8 mouse cellular contexts compared by ENCODE assay signal in genomic region chr15:84260123-84260822, GRCm38 (mm10). TPM values are rescaled to one million over a fixed set of nuclear protein-coding genes. Genes with fewer than 3 reads are reported as not detected.
DNase-seq lines count a peak whose midpoint lies in the region; ATAC-seq and TF ChIP-seq lines count a peak whose summit lies in the region.

No protein-coding gene starts in this region.

- no peak overlapping the region; the same call in 1 of the 2 replicates for H3K4me2 ChIP-seq in forebrain, embryonic 11.5 days (ENCODE audit: low read depth, low read length, severe bottlenecking)

- H3K9me3 ChIP-seq in E14TG2a.4 (ENCODE audit: low read length): no peaks in the 10 kb centered on the region
- no peaks in the 10 kb centered on the region for H3K9me3 ChIP-seq in forebrain, embryonic 11.5 days (ENCODE audit: control insufficient read depth, low read length)

- H3K4me1 ChIP-seq in E14TG2a.4 (replicated peaks; ENCODE audit: low read depth, low read length): peaks cover 67% of the 10 kb centered on the region
- H3K4me1 ChIP-seq in forebrain, embryonic 11.5 days (replicated peaks; ENCODE audit: control insufficient read depth, insufficient read depth, low read length): peaks cover 2% of the 10 kb centered on the region; the same call in 1 of the 2 replicates

- H3K27me3 ChIP-seq in E14TG2a.4 (ENCODE audit: insufficient read depth, low read length): no peaks in the 10 kb centered on the region
- 0 out of 2 replicates have a peak, but pooled peaks cover 2% of the 10 kb centered on the region for H3K27me3 ChIP-seq in forebrain, embryonic 11.5 days (ENCODE audit: control insufficient read depth, insufficient read depth, low read length)

- peak; percentile 75 for DNase-seq in brain, embryonic 18.5 days (ENCODE audit: low read depth, low spot score)
- DNase-seq in forebrain, embryonic 11.5 days (ENCODE audit: low spot score): peak; percentile 89
- peak; percentile 72 for DNase-seq in layer of hippocampus, adult 9-11 months
- DNase-seq in lung, postnatal 14 days: peak; percentile 83
- DNase-seq in retina, adult 2 months (ENCODE audit: low read depth, low spot score): peak; percentile 73
- peak; percentile 81 for DNase-seq in thymus, postnatal 14 days

- H3K36me3 ChIP-seq in E14TG2a.4 (ENCODE audit: insufficient read depth, low read length): peaks cover 84% of the 10 kb centered on the region
- no peaks in the 10 kb centered on the region for H3K36me3 ChIP-seq in forebrain, embryonic 11.5 days (ENCODE audit: control insufficient read depth, insufficient read depth, low read length)

- H3K27ac ChIP-seq in forebrain, embryonic 11.5 days (ENCODE audit: low read depth, low read length): no peak overlapping the region

- peak; percentile 75 for ATAC-seq in forebrain, embryonic 11.5 days (replicated peaks; ENCODE audit: low FRiP score)
- ATAC-seq in hematopoietic stem cell, adult 5-6 weeks (replicated peaks in 1 of 2; ENCODE audit: insufficient read depth in 1 of 2, low FRiP score in 2 of 2, low TSS enrichment in 1 of 2, low read depth in 1 of 2, poor library complexity in 2 of 2, severe bottlenecking in 2 of 2): 0 out of 4 replicates have a peak, but pooled peaks have one; percentile 36 to 42

- no peak overlapping the region for H3K4me3 ChIP-seq in E14TG2a.4 (replicated peaks; ENCODE audit: low read length)
- H3K4me3 ChIP-seq in forebrain, embryonic 11.5 days (ENCODE audit: low read depth, low read length): no peak overlapping the region

- no peak overlapping the region for H3K9ac ChIP-seq in forebrain, embryonic 11.5 days (ENCODE audit: low read length)

- WGBS in forebrain, embryonic 11.5 days: 27% methylated on average over 22 of the region's 22 CpGs

- peak; percentile 82 for TF ChIP-seq CTCF in E14TG2a.4 (conservative IDR thresholded peaks at IDR 0.05; ENCODE audit: low read length)

RNA-seq across cellular contexts. Expression of gene Parvb, which starts 28.4 kb away (rescaled TPM):
- polyA plus RNA-seq in forebrain, embryonic 11.5 days (2014; fragmentation: Nextera tagmentation; extraction: Ambion mirVana): 3.3 and 4.9 TPM in 2 replicates
- 0.45 and 2.5 TPM in 2 replicates for total RNA-seq in hematopoietic stem cell, adult 5-6 weeks (2017)
